Mouse (Mus musculus): Measurements from ENCODE around the gene Ccdc175. TPM values are rescaled to one million over a fixed set of nuclear protein-coding genes. Genes with fewer than 3 reads are reported as not detected.

Gene Ccdc175
- not detected for total RNA-seq (2021)
- long read RNA-seq, experiment 1 = 0 reads
- long read RNA-seq, experiment 2 = 0 reads

DNA sequence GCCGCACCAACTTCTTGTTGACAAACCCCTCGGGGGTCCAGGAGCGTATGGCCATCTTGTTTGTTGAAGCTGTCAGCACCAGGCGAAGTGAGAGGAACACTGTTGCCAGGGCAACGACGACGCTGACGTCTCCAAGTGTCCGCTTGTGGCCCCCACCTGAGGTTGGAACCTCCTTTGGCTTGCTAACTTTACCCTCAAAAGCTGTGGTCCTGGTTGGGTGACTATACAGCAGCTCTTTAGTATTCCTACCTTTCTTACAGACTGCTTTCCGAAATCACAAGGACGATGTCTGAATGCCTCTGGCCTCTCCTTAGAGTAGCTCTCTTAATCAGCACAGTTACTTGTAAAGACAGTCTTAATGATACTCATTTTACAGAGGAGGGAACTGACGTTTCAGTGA lies at the start of gene Ccdc175:
Gene Ccdc175, minus strand, starts transcription at position 101 of the 400 bp plus-strand sequence.
- TF ChIP-seq CTCF (IDR thresholded peaks at IDR 0.05) = no peak
- no peak for DNase-seq (ENCODE audit: extremely low spot score in 1 of 2, low spot score in 2 of 2)
- Histone ChIP-seq H3K27ac (no peak within 1 kb of the TSS), H3K4me3 (no peak within 1 kb of the TSS)
- intact Hi-C loops (cut with DNase I) = no loop called here

DNA sequence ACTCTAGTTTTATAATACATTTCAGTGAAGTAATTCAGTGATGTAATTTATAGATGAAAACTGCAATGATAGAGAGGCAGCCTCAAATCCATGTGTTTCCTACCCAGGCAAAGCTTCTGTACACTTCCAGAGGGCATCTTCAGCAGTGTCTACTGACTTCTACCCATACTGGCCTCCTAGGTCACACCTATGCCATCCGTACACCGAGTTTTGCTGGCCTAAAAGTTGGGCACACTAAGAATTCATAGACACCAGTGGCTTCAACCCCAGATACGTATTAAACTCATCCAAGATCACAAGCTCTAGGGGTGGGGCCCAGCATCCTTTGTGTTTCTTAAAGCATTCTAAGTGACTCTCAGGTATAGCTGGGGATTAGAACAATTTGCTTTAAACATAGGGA lies 49.3 kb upstream of the Ccdc175 start:
- DNase-seq (ENCODE audit: extremely low spot score in 1 of 2, low spot score in 2 of 2) = no peak
- TF ChIP-seq CTCF (IDR thresholded peaks at IDR 0.05) = no peak
- Histone ChIP-seq H3K4me3 (peak overlapping the region; percentile 83), H3K27ac (peak overlapping the region; percentile 93)
- intact Hi-C loops (cut with DNase I) = no loop called here

DNA sequence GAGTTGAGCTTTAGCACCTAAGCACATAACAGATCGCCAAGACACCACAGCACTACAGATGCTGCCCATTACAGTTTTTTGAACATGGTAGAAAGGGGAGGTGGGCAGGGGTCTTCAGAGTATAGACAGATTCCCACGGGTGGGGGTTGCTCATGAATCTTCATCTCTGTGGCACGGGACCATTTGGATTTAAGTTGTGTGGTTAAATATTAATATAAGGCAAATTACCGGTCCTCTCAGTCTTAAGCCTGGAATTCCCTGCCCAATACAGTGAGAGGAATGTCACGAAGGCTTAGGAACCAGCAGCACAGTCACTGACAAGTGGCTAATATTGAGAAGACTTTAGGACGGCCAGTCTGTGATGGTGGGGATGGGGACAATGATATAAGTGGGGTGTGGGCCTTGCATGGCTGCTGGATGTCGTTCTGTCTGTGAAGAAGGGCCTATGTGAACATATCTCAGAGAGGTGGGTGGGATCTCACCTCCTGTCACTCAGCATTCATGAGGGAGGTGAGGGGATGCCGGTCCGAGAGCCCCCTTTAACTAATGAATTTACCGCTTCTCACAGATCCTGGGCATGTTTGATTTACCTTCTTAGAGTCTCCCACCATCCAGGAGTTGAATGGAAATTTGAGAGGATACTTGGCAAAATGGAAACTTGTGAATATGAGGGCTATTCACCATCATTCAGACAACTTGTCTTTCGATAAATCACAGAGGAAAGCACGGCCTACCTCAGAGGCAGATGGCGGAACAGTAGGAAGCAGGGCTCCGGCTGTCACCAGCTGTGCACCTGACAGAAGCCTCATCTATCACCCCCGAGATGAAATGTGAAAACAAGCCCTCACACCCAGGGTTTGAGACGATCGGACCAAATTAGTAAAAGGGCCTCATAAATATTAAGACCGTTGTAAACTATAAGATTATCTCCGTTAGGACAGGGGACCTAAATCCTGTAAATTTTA lies 48.3 kb upstream of the Ccdc175 start:
- DNase-seq (ENCODE audit: extremely low spot score in 1 of 2, low spot score in 2 of 2) = no peak
- H3K27ac ChIP-seq = peak overlapping the region; percentile 93
- H3K4me3 ChIP-seq = peak overlapping the region; percentile 83
- intact Hi-C loops (cut with DNase I) = no loop called here
- TF ChIP-seq CTCF (IDR thresholded peaks at IDR 0.05) = no peak

DNA sequence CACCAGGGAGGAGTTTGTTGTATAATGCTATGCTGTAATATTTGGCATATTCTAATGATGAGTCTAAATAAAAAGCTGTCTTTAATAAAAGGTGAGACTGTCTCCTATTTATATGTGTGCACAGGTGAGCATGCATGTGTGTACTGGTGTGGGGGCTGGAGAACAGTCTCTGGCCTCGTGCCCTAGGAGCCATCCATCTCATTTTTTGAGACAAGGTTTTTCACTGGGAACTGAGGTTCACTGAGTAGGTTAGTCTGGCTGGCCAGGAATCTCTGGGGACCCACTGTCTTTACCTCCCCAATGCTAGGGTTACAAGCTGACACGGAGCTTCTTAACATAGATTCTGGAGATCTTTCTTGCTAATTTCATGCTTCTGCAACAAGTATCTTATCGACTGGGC lies 47.3 kb upstream of the Ccdc175 start:
- peak overlapping the region; percentile 83 for H3K4me3 ChIP-seq
- DNase-seq (ENCODE audit: extremely low spot score in 1 of 2, low spot score in 2 of 2) = no peak

DNA sequence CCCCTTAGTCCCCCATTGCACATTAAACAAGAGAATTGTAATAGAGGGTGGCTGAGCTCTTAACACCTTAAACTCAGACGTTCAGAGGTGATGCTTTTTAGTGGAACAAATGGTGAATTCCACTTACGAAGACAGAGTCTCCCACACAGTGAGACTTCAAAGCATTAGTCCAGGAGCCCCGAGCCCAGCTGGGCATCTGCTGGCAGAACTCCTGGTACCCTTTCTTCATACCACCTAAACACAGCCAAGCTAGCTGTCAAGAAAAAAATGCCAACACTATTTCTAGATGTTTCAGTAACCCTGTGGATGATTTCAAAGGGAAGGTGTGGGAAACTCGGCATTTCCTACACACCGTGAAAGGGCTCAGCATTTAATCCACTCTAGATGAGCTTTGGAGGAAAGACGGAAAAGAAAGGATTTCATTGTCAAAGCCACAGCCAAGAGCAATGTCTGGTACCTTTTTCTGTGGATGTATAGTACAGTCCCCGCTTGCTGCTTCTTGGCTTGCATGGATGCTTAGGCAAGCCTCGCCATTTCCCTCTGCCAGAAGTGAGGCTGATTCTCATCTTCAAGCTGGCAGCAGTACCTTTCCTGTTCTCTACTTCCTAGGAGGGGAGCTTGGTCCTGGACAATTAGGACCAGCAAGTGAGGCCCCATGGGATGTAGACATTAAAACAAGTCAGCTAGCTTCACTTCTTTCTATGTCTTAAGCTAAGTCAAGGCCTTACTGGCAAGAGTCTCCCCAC lies 44.8 kb upstream of the Ccdc175 start:
- TF ChIP-seq CTCF (IDR thresholded peaks at IDR 0.05) = no peak
- H3K4me3 ChIP-seq = no peak overlapping the region
- DNase-seq (ENCODE audit: extremely low spot score in 1 of 2, low spot score in 2 of 2) = no peak
- intact Hi-C loops (cut with DNase I) = loop anchor here (5.0 kb wide), 1 partner anchor 142 kb away; the partner anchor contains the start of genes Jkamp and L3hypdh
- peak overlapping the region; percentile 20 for H3K27ac ChIP-seq

More for the DNA sequence above, 47.3 kb upstream of the Ccdc175 start:
- TF ChIP-seq CTCF (IDR thresholded peaks at IDR 0.05) = no peak
- no peak overlapping the region; the same call in 1 of the 2 replicates for H3K27ac ChIP-seq
- intact Hi-C loops (cut with DNase I) = no loop called here

DNA sequence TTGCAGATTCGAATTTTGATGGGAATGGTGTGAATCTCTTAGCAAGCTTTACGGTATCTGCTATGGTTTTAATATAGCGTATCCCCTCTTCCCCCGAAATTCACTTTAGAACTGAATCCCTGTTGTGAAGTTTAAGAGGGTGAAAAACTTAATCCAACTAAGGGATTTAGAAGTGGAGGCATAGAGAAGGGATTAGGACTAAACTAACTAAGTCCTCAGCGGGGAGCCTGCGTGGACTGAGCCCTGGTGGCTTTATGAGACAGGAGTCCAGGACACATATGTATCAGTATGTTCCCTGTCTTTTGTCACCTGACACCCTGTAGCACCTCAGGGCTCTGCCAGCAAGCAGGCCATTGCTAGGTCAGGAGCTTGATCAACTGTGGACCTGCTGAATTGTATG lies 42.9 kb upstream of the Ccdc175 start:
- H3K4me3 ChIP-seq = no peak overlapping the region
- intact Hi-C loops (cut with DNase I) = loop anchor here (5.0 kb wide), 1 partner anchor 140 kb away; the partner anchor contains the start of genes Jkamp and L3hypdh
- no peak for DNase-seq (ENCODE audit: extremely low spot score in 1 of 2, low spot score in 2 of 2)
- TF ChIP-seq CTCF (IDR thresholded peaks at IDR 0.05) = no peak
- H3K27ac ChIP-seq = no peak overlapping the region

DNA sequence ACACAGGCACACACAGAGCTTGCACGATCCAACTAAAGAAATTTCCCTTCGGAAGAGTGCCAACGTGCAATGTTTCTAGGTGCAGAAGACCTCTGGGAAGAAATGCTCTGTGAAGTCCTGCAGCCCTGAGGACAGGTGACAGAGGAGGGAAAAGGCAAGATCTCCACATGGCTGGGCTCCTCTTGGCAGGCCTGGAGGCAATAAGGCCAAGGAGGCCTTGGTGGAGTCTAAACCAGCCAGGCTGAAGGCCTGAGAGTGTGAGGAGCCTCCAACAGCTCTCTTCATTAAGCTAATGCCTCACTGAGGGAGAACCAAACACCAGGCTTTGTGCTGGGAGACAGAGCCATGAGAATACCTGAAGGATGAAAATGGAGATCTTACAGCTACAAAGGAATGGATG lies 40.5 kb upstream of the Ccdc175 start:
- TF ChIP-seq CTCF (IDR thresholded peaks at IDR 0.05) = no peak
- Histone ChIP-seq H3K27ac (0 out of 2 replicates have a peak overlapping the region, but pooled peaks have one; percentile 32), H3K4me3 (no peak overlapping the region)
- no peak for DNase-seq (ENCODE audit: extremely low spot score in 1 of 2, low spot score in 2 of 2)
- intact Hi-C loops (cut with DNase I) = loop anchor here (5.0 kb wide), 1 partner anchor 138 kb away; the partner anchor contains the start of genes Jkamp and L3hypdh

DNA sequence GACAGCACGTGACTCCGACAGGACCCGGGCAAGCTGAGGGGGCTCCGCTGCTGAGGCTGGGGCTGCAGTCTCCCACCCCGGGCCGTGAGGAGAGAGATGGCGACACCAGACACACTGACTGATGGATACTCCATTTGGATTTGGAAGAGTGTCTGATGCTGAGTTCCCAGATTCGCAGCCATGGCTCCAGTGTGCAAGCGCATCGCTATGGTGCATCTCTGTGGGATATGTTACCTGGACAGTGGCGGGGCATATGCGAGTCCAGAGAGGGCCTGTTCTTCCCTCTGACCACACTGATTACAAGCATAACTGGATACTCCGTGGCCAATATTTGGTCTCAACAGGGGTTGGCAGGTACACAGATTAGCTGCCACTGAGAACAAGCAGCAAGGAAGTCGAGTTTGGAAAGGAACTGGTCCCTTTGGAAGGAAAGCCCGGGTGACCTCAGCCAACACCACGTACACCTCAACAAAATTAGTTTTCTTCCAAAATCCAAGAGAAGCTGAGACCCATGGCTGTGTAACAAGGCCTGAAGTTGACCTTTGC lies 38.8 kb upstream of the Ccdc175 start:
- H3K27ac ChIP-seq = no peak overlapping the region
- intact Hi-C loops (cut with DNase I) = no loop called here
- DNase-seq (ENCODE audit: extremely low spot score in 1 of 2, low spot score in 2 of 2) = peak in 1 of 2 experiments; percentile 9
- no peak overlapping the region for H3K4me3 ChIP-seq
- TF ChIP-seq CTCF (IDR thresholded peaks at IDR 0.05) = no peak

DNA sequence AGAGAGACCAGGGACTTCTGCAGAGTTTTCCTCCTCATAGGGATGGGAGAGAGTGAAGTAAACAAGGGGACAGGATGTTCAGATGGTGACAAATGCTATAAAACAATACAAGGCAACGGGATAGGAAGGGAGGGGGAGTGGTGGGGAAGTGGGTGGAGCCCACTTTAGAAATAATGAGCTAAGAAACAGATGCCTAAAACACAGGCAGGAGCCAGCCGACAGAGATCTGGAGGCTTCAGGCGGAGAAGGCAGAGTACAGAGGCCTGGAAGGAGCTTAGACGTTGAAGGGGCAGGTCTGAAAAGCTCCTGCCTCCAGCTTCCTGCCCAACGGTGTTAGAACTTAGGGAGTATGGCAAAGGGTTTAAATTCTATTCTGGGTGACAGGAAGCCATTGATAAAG lies 28.7 kb upstream of the Ccdc175 start:
- intact Hi-C loops (cut with DNase I) = loop anchor here (5.0 kb wide), 1 partner anchor 111 kb away; no protein-coding TSS in a partner anchor
- Histone ChIP-seq H3K27ac (peak overlapping the region; percentile 26; the same call in 1 of the 2 replicates), H3K4me3 (no peak overlapping the region)
- no peak for TF ChIP-seq CTCF (IDR thresholded peaks at IDR 0.05)
- DNase-seq (ENCODE audit: extremely low spot score in 1 of 2, low spot score in 2 of 2) = no peak

DNA sequence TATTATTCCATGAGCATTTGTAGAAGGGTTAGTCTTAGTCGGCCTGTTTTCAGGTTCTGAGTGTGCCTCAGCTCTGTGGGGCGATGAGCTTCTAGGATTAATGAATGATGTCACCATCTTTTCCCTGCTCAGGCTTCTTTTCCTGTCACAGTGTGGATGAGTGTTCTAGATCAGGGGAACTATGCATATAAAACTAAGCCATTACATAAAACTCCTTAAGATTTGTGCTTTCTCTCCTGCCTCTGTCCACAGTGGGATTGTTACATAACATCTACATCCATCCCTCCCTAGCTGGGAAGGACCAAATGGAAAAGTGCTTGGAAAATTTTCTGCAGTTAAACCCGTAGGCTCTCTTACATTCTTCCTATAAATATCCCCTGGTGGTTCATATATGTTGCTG lies 16.0 kb upstream of the Ccdc175 start:
- DNase-seq (ENCODE audit: extremely low spot score in 1 of 2, low spot score in 2 of 2) = no peak
- intact Hi-C loops (cut with DNase I) = no loop called here
- Histone ChIP-seq H3K4me3 (no peak overlapping the region), H3K27ac (peak overlapping the region; percentile 80)
- no peak; the same call in 1 of the 2 replicates for TF ChIP-seq CTCF (IDR thresholded peaks at IDR 0.05)

DNA sequence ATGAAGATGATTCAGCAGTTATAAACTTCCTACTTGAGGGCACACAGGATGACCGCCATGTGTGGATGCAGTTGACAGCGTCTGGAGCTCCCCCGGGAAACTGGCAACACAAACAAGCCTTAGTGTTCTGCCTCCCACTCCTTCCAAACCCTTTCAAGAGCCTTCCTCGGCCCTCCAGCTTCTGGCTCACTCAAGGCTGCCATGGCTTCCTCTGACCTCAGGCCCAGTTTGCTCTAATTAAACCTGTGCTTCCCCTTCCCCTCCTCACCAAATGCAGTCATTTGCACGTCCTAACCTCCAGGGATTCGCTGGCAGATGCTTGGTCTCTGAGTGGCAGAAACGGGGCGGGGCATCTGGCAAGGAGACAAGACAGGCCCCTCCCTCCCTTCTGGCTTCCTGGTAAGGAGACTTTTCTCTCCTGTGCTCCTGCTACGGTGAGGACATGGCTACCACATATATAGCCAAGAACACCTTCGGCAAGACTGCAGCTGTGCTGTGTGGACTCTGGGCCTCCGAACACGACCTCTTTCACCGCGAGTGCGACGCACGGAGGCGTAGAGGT lies 13.2 kb upstream of the Ccdc175 start:
- intact Hi-C loops (cut with DNase I) = no loop called here
- DNase-seq (ENCODE audit: extremely low spot score in 1 of 2, low spot score in 2 of 2) = no peak
- Histone ChIP-seq H3K4me3 (no peak overlapping the region), H3K27ac (no peak overlapping the region)
- TF ChIP-seq CTCF (IDR thresholded peaks at IDR 0.05) = no peak

All from left cerebral cortex, adult 2 months (tissue).